Mouse (Mus musculus) frontal cortex, postnatal 14 days (tissue): Measurements from ENCODE around the gene Clec16a.
A peak's percentile ranks its signal among the peaks of the same experiment; 100 is the strongest.

Experiments
- DNase-seq, 2 experiments: peaks; one replicate each; pipeline ENCODE4 v3.0.0; 2022; ENCODE audit warnings: low spot score in 2 of 2

Clec16a gene

GRCm38 (mm10) chr16:10534567-10534966 is 10.6 kb upstream of the Clec16a start:
- no peak for DNase-seq

- no peak for DNase-seq
These were observed 8.8 kb upstream of the Clec16a start for GRCm38 (mm10) chr16:10536323-10536722.

- no peak for DNase-seq
These were observed 8.2 kb upstream of the Clec16a start for GRCm38 (mm10) chr16:10536961-10537360.

GRCm38 (mm10) chr16:10540763-10541597 is 4.2 kb upstream of the Clec16a start:
- DNase-seq = no peak

- DNase-seq = no peak
These were observed 3.6 kb upstream of the Clec16a start for GRCm38 (mm10) chr16:10541598-10541930.

- DNase-seq = no peak
These were observed 2.9 kb upstream of the Clec16a start for GRCm38 (mm10) chr16:10542266-10542665.

GRCm38 (mm10) chr16:10542698-10543365 is 2.3 kb upstream of the Clec16a start, which contains the start of gene Dexi:
Gene Dexi (minus strand): TSS chr16:10543054.
- peak; percentile 94 to 95 for DNase-seq

- DNase-seq = no peak
These were observed 1.7 kb downstream of the Clec16a start for GRCm38 (mm10) chr16:10546865-10547264.

- no peak for DNase-seq
These were observed 3.8 kb downstream of the Clec16a start for GRCm38 (mm10) chr16:10548938-10549337.

GRCm38 (mm10) chr16:10549600-10549999 is 4.5 kb downstream of the Clec16a start:
- no peak for DNase-seq

GRCm38 (mm10) chr16:10551592-10551991 is 6.5 kb downstream of the Clec16a start:
- DNase-seq = no peak

- no peak for DNase-seq
These were observed 8.7 kb downstream of the Clec16a start for GRCm38 (mm10) chr16:10553858-10554257.

GRCm38 (mm10) chr16:10559991-10560390 is 14.9 kb downstream of the Clec16a start:
- no peak for DNase-seq

- DNase-seq = peak; percentile 40 to 51
These were observed 20.2 kb downstream of the Clec16a start for GRCm38 (mm10) chr16:10565278-10565885.

GRCm38 (mm10) chr16:10567153-10567552 is 22.0 kb downstream of the Clec16a start:
- DNase-seq = no peak

GRCm38 (mm10) chr16:10569809-10570395 is 24.8 kb downstream of the Clec16a start:
- no peak for DNase-seq

- peak in 1 of 2 experiments; percentile 59 for DNase-seq
These were observed 25.6 kb downstream of the Clec16a start for GRCm38 (mm10) chr16:10570708-10571107.

- no peak for DNase-seq
These were observed 26.7 kb downstream of the Clec16a start for GRCm38 (mm10) chr16:10571820-10572219.

GRCm38 (mm10) chr16:10574936-10575335 is 29.8 kb downstream of the Clec16a start:
- DNase-seq = no peak

GRCm38 (mm10) chr16:10575915-10576314 is 30.8 kb downstream of the Clec16a start:
- DNase-seq = no peak

GRCm38 (mm10) chr16:10577548-10577947 is 32.4 kb downstream of the Clec16a start:
- no peak for DNase-seq

- no peak for DNase-seq
These were observed 33.2 kb downstream of the Clec16a start for GRCm38 (mm10) chr16:10578376-10578775.
